Mouse (Mus musculus) heart, embryonic 16.5 days (tissue): Measurements from ENCODE around the gene Btnl10. TPM values are rescaled to one million over a fixed set of nuclear protein-coding genes. Genes with fewer than 3 reads are reported as not detected.

Source experiments
- ATAC-seq: fragments of 200-750 bp; cut with Nextera tagmentation; replicated peaks from 2 replicates; pipeline ENCODE4 v1.8.0; 2017; ENCODE audit warnings: moderate number of reproducible peaks; ENCODE audit not compliant: insufficient read depth, low FRiP score; ENCODE audit errors: extremely low read depth
- H3K27ac ChIP-seq: fragments of 300-500 bp; sonication (generic); 2 replicates; pipeline ENCODE4 v1.5.1; 2014; ENCODE audit warnings: mild to moderate bottlenecking, low read length, control low read depth, moderate library complexity
- H3K27me3 ChIP-seq: fragments of 300-500 bp; sonication (generic); 2 replicates; pipeline ENCODE4 v1.6.1; 2014; ENCODE audit warnings: low read length, mixed read lengths; ENCODE audit not compliant: control insufficient read depth, insufficient read depth
- H3K36me3 ChIP-seq: fragments of 300-500 bp; sonication (generic); 2 replicates; pipeline ENCODE4 v1.6.1; 2014; ENCODE audit not compliant: control insufficient read depth, insufficient read depth
- H3K4me1 ChIP-seq: fragments of 300-500 bp; sonication (generic); 2 replicates; pipeline ENCODE4 v1.6.1; 2014; ENCODE audit warnings: low read length, mixed read lengths; ENCODE audit not compliant: control insufficient read depth, insufficient read depth
- H3K4me2 ChIP-seq: fragments of 300-500 bp; sonication (generic); 2 replicates; pipeline ENCODE4 v1.6.1; 2014; ENCODE audit warnings: low read depth, mild to moderate bottlenecking, control low read depth, low read length
- H3K4me3 ChIP-seq: fragments of 300-500 bp; sonication (generic); 2 replicates; pipeline ENCODE4 v1.5.1; 2014; ENCODE audit warnings: mild to moderate bottlenecking, control low read depth, low read length
- H3K9ac ChIP-seq: fragments of 300-500 bp; sonication (generic); 2 replicates; pipeline ENCODE4 v1.6.1; 2014; ENCODE audit warnings: low read length, control low read depth
- H3K9me3 ChIP-seq: fragments of 300-500 bp; sonication (generic); replicated peaks from 2 replicates; pipeline ENCODE4 v1.6.1; 2016; ENCODE audit warnings: low read length; ENCODE audit not compliant: control insufficient read depth
- WGBS: fragments of 180-500 bp; shearing (Covaris S2); extraction: QIAGEN DNeasy Blood & Tissue Kit; methylation state at CpG from one replicate; pipeline ENCODE4 v1.1.7; 2014; 5-methylcytosine and 5-hydroxymethylcytosine counted together
- microRNA-seq: library from miRNA; unstranded; fragments of <30 nt; microRNA quantifications from one replicate; pipeline ENCODE4, GENCODE M21; 2017
- polyA plus RNA-seq: library from polyadenylated mRNA; unstranded; fragments of >200 nt; fragmentation: Nextera tagmentation; extraction: Ambion mirVana; gene quantifications from 2 replicates; pipeline ENCODE4 v1.2.1, GENCODE M21; 2015

The Btnl10 gene
- polyA plus RNA-seq, 1 experiment from 2014 or later, result not detected

DNA sequence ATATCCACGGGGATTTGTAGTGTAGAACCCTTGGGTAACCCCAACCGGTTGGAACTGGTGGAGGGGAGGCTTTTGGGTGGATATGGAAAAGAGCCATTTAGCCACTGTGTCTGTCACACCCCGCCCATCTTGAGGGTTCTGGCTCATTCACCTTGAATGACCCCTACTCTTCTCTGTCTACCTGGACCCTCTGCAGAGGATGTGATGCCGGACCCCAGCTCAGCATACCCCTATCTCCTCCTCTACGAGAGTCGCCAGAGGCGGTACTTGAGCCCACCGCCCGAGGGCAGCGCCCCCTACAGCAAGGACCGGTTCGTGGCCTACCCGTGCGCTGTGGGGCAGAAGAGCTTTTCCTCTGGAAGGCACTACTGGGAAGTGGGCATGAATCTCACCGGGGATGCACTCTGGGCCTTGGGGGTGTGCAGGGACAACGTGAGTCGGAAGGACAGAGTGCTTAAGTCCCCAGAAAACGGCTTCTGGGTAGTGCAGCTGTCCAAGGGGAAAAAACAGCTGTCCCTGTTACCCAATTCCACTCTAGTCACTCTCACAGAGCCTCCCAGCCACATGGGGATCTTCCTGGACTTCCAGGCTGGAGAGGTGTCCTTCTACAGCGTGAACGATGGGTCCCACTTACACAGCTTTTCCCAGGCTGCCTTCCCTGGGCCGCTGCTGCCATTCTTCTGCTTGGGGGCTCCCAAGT lies 53.3 kb downstream of the Btnl10 start:
- H3K4me3 ChIP-seq, result no peak overlapping the region
- no peak for ATAC-seq
- no peak overlapping the region for H3K4me2 ChIP-seq
- no peaks in the 10 kb centered on the region for H3K9me3 ChIP-seq
- WGBS, result 83% methylated on average over 21 of the region's 21 CpGs
- no peak overlapping the region for H3K9ac ChIP-seq
- no peak overlapping the region for H3K27ac ChIP-seq
- H3K4me1 ChIP-seq, result peaks cover 18% of the 10 kb centered on the region
- H3K27me3 ChIP-seq, result no peaks in the 10 kb centered on the region
- H3K36me3 ChIP-seq, result peaks cover 2% of the 10 kb centered on the region; the same call in 1 of the 2 replicates

DNA sequence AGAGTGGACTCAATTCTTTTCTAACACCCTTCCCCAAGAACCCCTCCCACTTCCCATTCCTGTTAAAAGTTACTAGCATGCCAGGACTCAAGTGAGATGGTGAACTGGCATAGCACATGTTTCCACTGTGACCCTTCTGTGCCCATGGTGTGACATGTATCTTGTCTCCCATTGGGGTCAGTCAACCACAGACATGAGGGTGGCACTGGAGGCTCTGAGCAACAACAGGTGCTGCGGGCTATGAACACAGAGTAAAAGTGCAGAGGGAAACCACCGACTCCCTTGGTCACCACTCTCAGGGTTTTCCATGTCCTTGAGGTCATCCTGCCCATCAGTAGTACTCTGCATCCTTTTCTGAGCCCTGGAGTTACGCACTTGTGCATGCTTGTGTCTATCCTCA lies 54.1 kb downstream of the Btnl10 start:
- no peak for ATAC-seq
- H3K4me3 ChIP-seq, result no peak overlapping the region
- H3K27me3 ChIP-seq, result no peaks in the 10 kb centered on the region
- peaks cover 2% of the 10 kb centered on the region; the same call in 1 of the 2 replicates for H3K36me3 ChIP-seq
- H3K9me3 ChIP-seq, result no peaks in the 10 kb centered on the region
- no peak overlapping the region for H3K9ac ChIP-seq
- no peak overlapping the region for H3K4me2 ChIP-seq
- 75% methylated on average over 3 of the region's 3 CpGs for WGBS
- peaks cover 14% of the 10 kb centered on the region for H3K4me1 ChIP-seq
- no peak overlapping the region for H3K27ac ChIP-seq

DNA sequence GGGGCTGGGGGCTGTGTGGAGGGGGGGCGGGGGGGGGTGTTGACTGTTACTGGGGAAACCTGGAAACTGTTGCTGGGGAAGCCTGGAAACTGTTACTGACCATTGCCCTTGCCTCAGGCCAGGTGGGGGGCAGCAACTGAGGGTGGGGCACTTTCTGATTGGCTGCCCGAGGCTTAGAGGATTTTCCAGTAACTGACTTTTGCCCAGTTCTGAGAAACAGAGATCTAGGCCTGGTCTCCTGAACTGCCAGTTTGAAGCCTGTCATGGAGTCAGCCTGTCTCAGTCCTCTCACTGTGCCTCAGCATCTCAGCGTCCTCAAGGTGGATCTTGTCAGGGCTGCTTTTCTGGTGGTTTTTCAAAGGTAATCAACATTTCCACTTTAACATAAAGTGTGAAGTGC lies 56.7 kb downstream of the Btnl10 start:
- Histone ChIP-seq H3K4me1 (peaks cover 24% of the 10 kb centered on the region), H3K36me3 (peaks cover 2% of the 10 kb centered on the region; the same call in 1 of the 2 replicates), H3K27ac (no peak overlapping the region), H3K9ac (no peak overlapping the region), H3K4me3 (no peak overlapping the region), H3K27me3 (no peaks in the 10 kb centered on the region), H3K4me2 (no peak overlapping the region), H3K9me3 (no peaks in the 10 kb centered on the region)
- no peak for ATAC-seq
- WGBS, result 82% methylated on average over 3 of the region's 3 CpGs

Small RNA genes lying within 50 kb of the gene (microRNA-seq; reads per million reads assigned to microRNA genes)
- 0.59 reads per million for gene Gm44313

Other genes with a start within 250 kb of the Btnl10 start
- not detected in 2 replicates for gene Olfr320, start 236.8 kb upstream of the Btnl10 start, polyA plus RNA-seq
- gene Olfr319, start 218.7 kb upstream of the Btnl10 start, polyA plus RNA-seq, result not detected in 2 replicates
- not detected in 2 replicates for gene Olfr318, start 193.9 kb upstream of the Btnl10 start, polyA plus RNA-seq
- gene Olfr317, start 178.7 kb upstream of the Btnl10 start, polyA plus RNA-seq, result not detected in 2 replicates
- not detected in 2 replicates for gene Olfr316, start 165.2 kb upstream of the Btnl10 start, polyA plus RNA-seq
- not detected in 2 replicates for gene Olfr315, start 144.7 kb upstream of the Btnl10 start, polyA plus RNA-seq
- gene Olfr314, start 135.0 kb upstream of the Btnl10 start, polyA plus RNA-seq, result 0.11 TPM in 1 of 2 replicates, not detected in the other
- gene Fam183b, start 115.9 kb upstream of the Btnl10 start, polyA plus RNA-seq, result 1.5 and 2.5 TPM in 2 replicates
- 0.09 and 0.12 TPM in 2 replicates for gene Olfr313, start 102.9 kb upstream of the Btnl10 start, polyA plus RNA-seq
- 0.25 TPM in 1 of 2 replicates, not detected in the other for gene Olfr312, start 88.7 kb upstream of the Btnl10 start, polyA plus RNA-seq
- gene Olfr311, start 78.7 kb upstream of the Btnl10 start, polyA plus RNA-seq, result 0.15 and 0.22 TPM in 2 replicates
- gene Gm12258, start 70.8 kb upstream of the Btnl10 start, polyA plus RNA-seq, result 4.3 and 5.1 TPM in 2 replicates
- 3.4 and 3.7 TPM in 2 replicates for gene 2810021J22Rik, start 50.7 kb upstream of the Btnl10 start, polyA plus RNA-seq
- 3.2 and 5.0 TPM in 2 replicates for gene Zfp39, start 13.7 kb upstream of the Btnl10 start, polyA plus RNA-seq
- 172 and 176 TPM in 2 replicates for gene Rnf187, start 21.0 kb downstream of the Btnl10 start, polyA plus RNA-seq
- 21.8 and 27.5 TPM in 2 replicates for gene Hist3h2ba, start 31.0 kb downstream of the Btnl10 start, polyA plus RNA-seq
- 33.9 and 35.2 TPM in 2 replicates for gene Hist3h2a, start 36.8 kb downstream of the Btnl10 start, polyA plus RNA-seq
- 0.26 and 0.39 TPM in 2 replicates for gene Trim17, start 36.8 kb downstream of the Btnl10 start, polyA plus RNA-seq
- 37.1 and 40.3 TPM in 2 replicates for gene Trim11, start 60.2 kb downstream of the Btnl10 start, polyA plus RNA-seq
- gene Obscn, start 218.5 kb downstream of the Btnl10 start, polyA plus RNA-seq, result 87.2 and 91.9 TPM in 2 replicates
- 9.5 and 10.4 TPM in 2 replicates for gene Iba57, start 245.8 kb downstream of the Btnl10 start, polyA plus RNA-seq